Mouse (Mus musculus) C2C12 (cell line): ENCODE results near the gene Kdm4b.

Experiments used
- CEBPB ChIP-seq: IDR thresholded peaks from one replicate; pipeline ENCODE4 v1.6.1; 2011; ENCODE audit warnings: low read depth, mild to moderate bottlenecking, control low read depth, moderate library complexity
- CTCF ChIP-seq: IDR thresholded peaks from one replicate; pipeline ENCODE4 v1.5.1; 2011; ENCODE audit not compliant: control insufficient read depth, insufficient read depth, insufficient read length
- FOSL1 ChIP-seq: IDR thresholded peaks from one replicate; pipeline ENCODE4 v1.8.0; 2011; ENCODE audit warnings: mild to moderate bottlenecking, low read length; ENCODE audit not compliant: poor library complexity, insufficient read depth, severe bottlenecking
- MAX ChIP-seq: IDR thresholded peaks from one replicate; pipeline ENCODE4 v1.6.1; 2011; ENCODE audit warnings: mild to moderate bottlenecking, control low read depth
- MYOD1 ChIP-seq: IDR thresholded peaks from one replicate; pipeline ENCODE4 v1.6.1; 2011; ENCODE audit warnings: low read depth; ENCODE audit not compliant: control insufficient read depth, insufficient read length
- MYOG ChIP-seq: IDR thresholded peaks from one replicate; pipeline ENCODE4 v1.6.1; 2011; ENCODE audit not compliant: control insufficient read depth, insufficient read length; ENCODE audit errors: extremely low read depth
- USF1 ChIP-seq: IDR thresholded peaks from one replicate; pipeline ENCODE4 v1.6.1; 2011; ENCODE audit warnings: low read depth, mild to moderate bottlenecking, control low read depth, moderate library complexity

DNA sequence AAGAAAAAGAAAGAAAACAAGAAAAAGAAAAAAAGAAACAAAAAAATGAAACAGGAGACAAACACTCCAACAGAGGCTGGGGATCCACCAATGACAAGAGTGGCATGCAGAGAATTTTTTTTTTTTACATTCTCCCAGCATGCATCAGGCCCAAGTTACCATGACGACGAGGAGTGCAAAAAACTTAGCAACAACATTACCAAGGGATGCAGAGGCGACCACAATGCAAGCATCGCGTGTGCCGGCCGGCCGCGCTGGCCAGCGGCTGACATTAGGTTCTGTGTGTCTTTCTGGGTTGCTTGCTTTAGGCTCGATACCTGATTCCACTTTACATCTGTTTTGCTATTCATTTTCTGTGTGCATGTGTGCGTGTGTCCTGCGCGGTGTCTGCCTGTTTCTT is 119.5 kb downstream of the Kdm4b start:
- TF ChIP-seq CTCF (no peak), MAX (no peak), USF1 (no peak), CEBPB (no peak), MYOD1 (no peak), MYOG (no peak), FOSL1 (no peak)
